Mouse (Mus musculus) cerebellum, postnatal 25 days (tissue): Measurements from ENCODE around the gene Auh.

Experiments used
- DNase-seq, 2 experiments: peaks; one replicate each; pipeline ENCODE4 v3.0.0; 2021; ENCODE audit warnings: mixed read lengths in 2 of 2

Auh gene

GRCm38 (mm10) chr13:52792242-52792844, 137.1 kb downstream of the Auh start:
- DNase-seq = no peak

- no peak for DNase-seq
Measured at GRCm38 (mm10) chr13:52790894-52791293, 138.6 kb downstream of the Auh start.
